Mouse (Mus musculus) retina, postnatal 7 days (tissue): ENCODE measurements around the gene Setd5.

Experiments used
- DNase-seq: peaks from one replicate; pipeline ENCODE4 v3.0.0-alpha.2; 2012; ENCODE audit warnings: low read depth, low spot score

Setd5 gene

DNA sequence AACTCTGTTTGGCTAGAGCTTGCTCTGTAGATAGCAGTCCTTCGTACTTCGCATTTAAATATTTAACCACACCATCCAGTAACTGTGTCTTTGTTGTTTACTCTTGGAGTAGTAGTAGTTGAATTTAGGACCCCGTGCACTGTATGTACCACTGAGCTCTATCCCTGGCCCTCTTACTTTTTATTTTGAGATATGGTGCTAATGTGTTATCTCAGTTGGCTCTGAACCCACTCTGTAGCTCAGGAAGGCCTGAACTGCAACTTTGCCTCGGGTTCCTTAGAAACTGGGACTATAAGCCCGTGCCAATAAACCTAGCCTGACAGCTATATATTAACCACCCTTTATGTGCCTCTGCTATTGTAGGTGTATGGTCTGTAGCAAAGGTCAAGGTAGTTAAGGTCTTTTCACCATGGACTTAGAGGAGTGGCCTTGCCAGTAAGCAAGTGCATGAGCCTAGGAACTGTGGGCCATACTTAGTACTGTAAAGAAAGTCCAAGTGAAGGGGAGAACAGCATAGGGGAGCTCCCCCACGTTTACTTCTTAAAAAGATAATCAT, 22.5 kb upstream of the Setd5 start:
- no peak for DNase-seq

DNA sequence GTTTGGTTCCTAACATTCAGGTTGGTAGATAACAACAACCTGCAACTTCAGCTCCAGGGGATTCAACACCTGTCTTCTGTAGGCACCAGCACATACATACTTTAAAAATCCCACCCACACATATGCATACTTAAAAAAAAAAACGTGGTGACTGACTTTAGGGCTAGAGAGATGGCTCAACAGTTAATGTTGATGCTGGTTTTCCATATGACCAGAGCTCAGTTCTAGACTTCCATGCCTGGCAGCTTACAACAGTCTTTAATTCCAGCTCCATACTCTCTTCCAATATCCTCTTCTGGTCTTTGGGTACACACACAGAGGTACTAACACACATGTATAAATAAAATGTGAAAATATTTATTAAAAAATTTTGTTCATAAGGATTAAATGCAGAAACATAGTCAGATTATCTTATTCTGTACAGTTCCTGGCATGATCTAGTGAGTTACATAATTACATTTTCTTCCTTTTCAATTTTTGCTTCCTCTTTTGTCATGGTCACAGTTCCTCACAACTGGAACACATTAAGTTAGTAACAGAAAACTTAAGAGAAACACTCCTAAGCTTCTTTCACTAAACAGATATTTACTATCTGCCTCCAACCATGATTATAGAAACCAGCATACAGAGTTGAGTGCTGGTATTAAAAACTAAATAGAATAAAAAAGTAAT, 16.1 kb upstream of the Setd5 start:
- no peak for DNase-seq

DNA sequence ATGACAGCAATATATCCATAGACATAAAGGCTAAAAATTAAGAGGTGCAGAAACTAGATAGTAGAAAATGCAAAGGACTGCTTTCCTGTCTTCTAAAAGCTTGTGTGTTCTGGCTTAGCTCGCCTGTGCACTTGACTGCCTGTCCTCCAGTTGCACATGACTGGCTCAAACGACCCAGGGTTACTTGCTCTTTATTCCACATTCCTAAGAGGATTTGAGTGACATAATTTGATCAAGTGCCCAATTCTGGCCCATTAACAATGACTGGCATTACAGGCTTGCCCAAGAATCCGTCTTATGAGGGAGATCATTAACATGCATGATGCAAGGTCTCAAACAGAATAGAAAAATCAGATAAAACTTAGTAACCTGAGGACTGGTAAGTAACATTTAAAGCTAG, 14.9 kb upstream of the Setd5 start:
- no peak for DNase-seq

DNA sequence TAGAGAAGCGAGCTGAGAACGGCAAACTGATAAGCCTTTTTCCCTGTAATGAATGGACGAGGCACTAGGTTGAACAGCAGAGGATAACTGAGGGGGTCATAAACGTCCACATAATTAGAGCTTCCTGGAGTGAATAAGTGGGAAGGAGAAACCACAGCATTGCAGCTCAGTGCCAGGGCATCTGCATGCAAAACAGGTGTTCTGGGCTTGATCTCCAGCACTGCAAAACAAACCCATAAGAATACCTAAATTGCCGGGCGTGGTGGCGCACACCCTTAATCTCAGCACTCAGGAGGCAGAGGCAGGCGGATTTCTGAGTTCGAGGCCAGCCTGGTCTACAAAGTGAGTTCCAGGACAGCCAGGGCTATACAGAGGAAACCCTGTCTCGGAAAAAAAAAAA, 13.8 kb upstream of the Setd5 start:
- DNase-seq, result no peak

DNA sequence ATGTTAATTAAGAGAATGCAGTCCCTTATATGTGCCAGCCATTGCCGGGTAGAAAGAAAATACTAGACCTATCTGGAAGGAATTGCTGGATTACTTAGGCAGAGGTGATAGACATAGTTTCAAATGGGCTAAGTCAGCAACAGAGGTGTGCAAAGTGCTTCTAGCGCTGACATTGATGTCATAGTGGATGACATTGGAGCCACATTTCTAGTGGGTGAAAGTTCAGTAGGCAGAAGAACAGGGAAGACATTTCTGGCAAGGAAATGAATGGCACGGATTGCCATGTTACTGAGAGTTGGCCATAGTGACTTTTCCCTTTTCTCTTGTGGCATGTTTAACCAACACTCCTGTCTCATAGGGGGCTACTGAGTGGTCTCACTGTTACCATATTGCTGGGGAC, 12.0 kb upstream of the Setd5 start:
- DNase-seq, result no peak

DNA sequence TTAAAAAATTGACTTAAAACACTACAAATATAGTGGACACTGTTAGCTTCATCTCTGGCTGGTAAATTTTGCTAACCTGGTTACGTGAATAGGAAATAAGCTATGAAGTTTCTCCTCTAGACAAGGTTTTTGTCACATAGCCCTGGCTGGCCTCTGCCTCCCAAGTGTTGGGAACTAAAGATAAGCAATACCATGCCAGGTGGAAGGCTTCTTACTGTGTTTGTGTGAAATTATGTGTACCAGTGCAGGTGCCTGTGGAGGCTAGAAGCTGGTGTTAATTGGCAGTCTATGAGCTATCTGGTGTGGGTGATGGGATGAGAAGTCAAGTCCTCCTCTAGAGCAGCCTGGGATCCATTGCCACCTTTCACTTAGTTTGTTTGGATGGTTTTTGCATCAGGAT, 8.0 kb upstream of the Setd5 start:
- DNase-seq, result no peak

DNA sequence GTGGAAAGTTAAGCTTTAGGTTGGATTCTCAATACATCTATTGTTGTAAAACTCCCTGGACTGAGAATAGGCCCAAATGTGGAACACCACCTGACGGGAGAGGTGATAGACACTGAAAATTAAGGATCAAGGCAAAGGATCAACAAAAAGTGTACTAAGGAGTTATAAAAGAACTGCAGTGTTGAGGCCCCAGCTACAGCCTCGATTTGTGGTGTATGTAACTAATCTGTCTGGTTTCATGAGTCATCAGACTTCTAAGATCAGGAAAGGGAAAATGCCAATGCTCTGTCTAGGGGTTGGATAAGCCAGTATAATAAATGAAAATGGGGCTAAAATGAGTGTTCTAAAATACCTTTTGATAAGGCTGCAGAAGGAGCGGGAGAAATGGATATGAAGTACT, 1.9 kb upstream of the Setd5 start:
- DNase-seq, result no peak

DNA sequence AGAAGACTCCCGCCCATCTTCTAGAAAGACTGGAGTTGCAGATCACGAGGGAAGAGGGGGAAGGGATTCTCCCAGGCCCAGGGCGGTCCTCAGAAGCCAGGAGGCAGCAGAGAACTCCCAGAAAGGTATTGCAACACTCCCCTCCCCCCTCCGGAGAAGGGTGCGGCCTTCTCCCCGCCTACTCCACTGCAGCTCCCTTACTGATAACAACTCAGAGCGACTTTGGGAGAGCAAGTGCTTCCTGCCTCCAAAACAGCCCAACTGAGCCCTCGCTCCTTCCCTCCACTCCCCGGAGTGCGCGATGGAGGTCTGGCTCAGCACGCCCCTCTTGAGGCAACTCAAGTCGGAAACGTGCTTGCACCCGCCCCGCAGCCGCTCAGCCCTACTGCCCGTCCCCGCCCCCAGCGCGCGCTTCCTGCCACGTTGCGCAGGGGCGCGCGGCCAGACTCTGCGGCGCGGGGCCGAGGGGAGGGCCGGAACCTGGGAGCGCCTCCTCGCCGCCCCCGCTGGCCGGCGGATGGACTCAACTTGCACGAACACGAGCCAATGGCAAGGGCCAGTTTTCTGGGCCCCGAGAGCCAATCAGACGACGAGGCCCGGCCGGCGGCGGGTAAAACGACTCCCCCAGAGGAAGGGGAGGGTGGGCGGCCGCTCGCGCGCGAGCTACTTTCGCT, 1.0 kb upstream of the Setd5 start:
- peak; percentile 92 for DNase-seq

DNA sequence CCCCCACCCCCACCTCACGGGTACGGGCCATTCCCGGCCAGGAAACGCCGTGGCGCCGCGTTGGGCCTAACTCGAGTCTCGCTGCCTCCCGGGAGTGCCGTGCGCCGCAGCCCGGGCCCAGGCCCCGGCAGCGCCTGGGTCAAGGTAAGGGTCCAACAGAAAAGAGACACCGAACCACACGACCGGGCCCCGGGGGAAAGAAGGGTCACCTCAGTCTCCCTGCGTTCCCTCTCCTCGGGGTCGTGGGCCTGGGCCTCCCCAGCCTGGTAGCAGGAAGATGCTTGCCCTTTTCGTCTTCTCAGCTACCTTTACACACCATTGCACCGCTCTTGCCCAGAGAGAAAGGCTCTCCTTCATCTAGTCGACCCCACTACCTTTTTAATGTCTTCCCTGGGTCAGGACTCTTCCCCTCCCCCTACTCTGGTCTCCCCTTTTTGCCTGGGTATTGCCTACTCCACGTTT, 435 bp downstream of the Setd5 start:
- no peak for DNase-seq

DNA sequence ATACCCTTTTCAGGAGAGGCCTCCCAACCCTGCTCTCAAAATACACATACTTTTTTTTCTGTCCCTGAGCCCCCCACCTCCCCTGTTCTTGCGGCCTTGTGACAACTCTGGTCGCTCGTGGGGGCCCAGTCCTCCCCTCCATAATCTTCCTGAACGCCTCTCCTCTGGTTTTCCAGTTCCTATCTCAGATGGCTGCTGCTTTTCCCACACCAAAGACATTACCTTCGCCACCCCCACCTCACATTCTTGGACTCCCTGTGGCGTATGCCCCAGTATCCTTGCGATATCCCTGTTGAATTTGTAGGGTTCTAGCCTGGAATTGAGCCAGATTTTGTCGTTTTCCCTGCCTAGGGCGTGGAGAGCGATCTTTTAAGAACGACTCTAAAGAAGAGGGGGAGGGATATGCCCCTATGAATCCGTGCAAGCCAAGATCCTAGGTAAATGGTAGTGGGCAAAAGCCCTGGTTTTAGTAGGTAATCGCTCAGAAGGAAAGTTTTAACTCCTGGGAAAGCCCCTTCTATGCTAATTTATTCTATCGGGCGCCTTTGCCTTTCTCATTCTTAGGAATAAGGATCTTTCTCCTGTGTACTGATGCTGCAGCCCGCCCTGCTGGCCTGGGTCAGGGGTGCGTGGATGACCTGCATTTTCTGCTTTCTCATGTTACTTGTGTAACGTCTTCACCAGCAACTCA, 1.0 kb downstream of the Setd5 start:
- DNase-seq, result no peak

DNA sequence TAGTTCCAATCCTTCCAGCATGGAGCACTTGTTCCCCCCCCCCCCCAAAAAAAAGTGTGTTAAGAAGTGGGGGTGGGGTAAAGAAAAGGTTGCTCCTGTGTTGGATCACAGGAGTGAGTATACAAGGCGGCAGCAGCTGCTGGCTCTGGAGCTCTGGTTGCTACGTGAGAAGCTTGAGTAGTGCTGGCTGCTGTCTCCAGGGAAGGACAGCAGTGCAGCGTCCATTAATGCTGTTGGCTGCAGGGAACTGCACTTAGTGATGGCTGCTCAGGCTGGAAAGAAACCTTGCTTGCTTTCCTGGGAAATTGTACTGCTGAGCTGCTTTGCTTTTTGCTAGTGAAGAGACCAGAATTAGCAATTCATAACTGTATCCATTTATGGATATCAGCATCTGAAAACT, 2.3 kb downstream of the Setd5 start:
- no peak for DNase-seq

DNA sequence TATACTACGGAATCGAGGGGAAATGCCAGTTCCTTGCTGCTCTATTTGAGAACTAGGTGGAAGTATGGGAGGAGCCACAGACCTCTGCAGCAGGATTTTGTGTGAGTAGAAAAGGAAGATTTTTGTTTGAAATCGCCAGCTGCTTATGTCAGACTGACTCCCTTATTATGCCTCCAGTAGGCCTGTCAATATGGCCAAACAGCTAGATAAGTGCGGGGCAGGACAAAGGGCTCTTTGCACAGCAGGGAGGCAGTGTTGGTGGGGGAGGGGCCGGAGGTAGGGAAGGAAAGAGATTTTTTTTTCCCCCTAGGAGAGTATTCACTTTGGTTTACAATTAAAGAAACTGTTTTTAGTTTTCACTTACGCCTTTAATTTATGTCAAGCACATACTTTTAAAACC, 5.1 kb downstream of the Setd5 start:
- DNase-seq, result no peak

DNA sequence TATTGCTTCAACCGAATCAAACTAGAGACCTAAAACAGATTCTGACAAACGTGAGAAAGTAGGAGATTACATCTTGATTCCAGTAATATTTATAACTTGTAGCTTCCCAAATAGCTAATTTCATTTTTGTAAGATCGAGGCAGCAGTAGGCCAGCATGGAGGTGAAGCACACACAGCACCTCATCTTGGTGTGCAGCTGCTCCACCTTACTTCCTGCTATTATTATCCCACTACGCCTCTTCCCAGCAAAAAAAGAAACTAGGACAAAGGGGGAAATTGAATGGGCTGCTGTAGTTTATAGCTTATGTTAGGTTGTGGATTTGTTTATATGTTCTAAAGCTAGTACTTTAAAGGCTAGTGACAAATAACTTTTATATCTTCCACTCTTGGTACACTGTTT, 7.4 kb downstream of the Setd5 start:
- no peak for DNase-seq

DNA sequence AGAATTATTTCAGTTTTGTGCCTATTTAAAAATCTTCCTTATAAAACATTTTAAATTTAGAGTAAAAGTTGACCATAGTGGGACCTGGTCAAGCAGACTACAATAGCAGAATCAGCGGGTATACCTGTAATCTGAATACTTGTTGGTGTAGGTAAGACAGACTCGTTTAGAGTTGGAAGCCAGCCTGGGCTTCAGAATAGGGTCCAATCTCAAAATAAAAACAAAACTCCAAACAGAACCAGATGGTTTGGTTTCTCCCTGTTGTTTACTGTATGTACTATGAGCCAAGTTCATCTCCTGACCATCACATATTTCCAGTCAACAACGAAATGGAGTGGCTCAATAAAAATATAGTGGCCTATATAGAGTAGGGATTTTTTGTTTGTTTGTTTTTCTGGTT, 16.0 kb downstream of the Setd5 start:
- DNase-seq, result no peak

DNA sequence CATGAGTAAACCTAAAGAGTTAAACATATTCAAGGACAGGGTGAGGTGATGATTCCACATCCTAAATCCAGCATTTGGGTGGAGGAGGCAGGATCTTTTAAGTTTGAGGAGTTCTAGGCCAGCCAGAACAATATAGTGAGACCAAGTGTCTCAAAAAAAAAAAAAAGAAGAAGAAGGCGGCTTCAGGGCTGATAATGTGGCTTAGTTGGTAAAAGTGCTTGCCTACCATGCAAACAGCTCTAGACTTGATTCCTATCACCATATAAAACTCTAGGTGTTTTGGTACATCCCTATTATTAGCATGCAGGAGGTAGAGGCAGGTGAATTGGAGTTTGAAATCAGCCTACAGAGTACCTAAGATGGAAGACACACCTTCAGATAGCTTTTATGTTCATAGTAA, 18.4 kb downstream of the Setd5 start:
- no peak for DNase-seq

DNA sequence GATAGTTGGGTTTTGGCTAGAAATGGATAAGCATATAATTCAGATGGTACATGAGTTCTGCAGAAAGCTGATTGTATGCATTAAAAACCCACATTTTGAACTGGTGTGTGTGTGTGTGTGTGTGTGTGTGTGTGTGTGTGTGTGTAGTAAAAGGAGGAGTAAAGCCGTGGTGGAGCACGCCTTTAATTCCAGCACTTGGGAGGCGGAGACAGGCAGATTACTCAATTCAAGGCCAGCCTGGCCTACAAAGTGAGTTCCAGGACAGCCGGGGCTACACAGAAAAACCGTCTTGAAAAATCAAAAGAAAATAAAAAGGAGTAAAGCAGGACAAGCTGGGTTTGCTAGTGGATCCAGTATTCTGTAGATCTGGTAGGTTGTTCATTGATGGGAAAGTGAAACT, 20.5 kb downstream of the Setd5 start:
- DNase-seq, result no peak

DNA sequence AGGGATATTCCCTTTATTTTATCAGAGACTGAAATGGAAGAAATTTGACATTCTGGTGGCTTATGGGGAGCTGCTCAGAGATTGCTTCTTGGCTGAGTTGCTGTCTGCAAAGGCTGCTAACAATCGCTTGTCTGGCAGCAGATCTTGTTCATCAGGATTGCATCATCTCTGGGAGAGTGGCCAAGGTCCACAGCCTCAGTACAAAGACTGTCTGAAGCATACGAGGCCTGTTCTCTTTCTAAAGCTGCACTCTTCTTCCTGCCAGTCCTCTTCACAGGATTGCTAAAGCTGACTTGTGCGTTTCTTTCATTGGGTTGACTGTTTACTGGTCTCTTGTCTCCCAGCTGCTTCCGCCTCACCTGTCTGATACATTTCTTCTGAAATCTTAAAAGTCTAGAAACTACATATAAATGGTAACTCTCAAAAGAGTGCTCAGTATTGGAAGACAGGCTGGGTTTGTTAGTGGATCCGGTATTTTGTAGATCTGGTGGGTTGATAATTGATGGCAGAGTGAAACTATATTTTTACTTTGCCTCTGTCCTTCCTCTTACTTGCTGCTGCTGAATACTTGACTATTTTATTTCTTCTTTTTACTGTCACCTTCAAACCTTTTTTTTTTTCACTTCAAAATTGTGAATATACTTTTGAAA, 22.6 kb downstream of the Setd5 start:
- peak; percentile 46 for DNase-seq

DNA sequence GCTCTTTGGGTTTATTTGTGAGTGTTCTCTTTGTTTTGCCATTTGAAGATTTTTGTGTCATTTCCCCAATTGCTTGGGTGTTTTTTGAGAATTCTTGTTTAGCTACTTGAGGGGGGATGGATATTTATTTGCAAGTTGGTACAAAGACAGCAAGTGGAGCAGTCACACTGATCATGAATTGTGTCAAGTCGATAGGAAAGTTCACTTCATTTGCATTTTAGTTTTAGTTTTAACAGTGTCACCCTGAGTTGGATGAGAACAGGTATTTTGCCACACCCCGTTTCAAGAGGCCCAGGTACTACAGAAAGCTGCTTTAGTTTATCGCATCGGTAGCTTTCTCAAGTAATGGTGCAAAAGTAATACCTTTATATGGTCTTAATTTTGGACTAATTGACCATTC, 25.4 kb downstream of the Setd5 start:
- DNase-seq, result no peak

DNA sequence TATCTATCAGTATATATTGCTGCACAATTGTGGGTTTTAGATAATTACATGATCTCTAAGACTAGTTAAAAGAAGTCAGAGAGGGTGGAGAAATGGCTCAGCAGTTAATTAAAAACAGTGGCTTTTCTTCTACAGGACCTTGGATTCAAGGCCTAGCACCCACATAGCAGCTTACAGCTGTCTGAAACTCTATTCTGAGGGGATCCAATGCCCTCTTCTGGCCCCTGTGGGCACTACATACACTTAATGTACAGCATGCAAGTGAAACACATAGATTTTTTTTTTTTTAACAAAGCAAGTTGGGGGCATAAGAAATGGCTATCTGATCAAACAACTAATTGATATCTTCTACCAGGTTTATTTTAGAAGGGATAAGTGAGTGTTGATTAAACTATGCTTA, 26.6 kb downstream of the Setd5 start:
- DNase-seq, result peak; percentile 37

DNA sequence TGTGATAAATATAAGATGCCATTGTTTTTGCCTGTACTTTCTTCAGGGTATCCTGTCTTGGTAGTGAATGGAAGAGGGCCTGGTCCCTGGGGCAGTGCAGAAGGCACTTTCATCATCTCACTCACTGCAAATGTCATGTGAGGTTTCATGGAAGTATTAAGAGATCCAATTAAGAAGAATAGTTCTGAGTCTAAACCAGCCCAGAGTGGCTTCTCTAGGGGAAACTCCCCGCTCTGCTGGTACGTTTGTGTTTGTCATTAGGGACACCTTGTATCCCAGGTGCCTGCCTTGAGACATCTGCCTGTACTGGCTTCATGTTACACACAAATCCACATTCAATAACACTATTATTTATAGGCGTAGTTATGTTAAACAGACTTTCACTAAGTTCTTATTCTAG, 32.2 kb downstream of the Setd5 start:
- DNase-seq, result no peak

DNA sequence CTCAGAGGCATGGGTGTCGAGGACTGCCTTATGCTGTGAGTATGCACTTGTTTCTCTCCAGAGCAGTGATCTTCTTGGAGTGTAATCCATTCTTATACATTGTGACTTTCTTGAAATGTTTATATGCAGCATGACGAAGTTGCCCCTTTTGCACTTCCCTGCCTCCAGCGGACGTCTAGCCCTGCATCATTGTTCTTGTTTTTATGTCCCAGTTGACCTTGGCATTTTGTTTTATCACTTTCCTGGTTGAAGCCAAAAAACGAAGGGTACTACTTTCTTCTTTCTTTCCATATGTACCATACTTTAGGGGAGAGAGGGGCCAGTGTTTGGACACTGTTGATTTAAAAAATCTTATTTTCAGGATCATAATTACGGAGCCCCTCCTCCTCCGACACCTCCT, 32.8 kb downstream of the Setd5 start:
- no peak for DNase-seq

DNA sequence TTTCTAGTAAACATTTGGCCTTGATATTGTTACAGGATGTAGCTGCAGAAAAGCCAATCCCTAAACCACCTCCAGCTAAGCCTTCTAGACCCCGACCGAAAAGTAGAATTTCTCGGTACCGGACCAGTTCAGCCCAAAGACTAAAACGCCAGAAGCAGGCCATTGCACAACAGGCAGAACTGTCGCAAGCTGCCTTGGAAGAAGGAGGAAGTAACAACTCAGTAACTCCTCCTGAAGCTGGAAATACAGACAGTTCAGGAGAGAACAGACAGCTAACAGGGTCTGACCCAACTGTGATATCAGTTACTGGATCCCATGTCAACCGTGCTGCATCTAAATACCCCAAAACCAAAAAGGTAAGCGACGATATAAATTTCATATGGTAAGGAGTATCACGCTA, 43.6 kb downstream of the Setd5 start:
- no peak for DNase-seq
